Mouse (Mus musculus) megakaryocyte-erythroid progenitor cell, adult 5-6 weeks (primary cell): ENCODE results near the gene Rbm4b. TPM values are rescaled to one million over a fixed set of nuclear protein-coding genes. Genes with fewer than 3 reads are reported as not detected.
"Not testable (repeated sequence)": the region's sequence is repeated elsewhere in the genome, so short reads cannot be mapped to it uniquely, and the experiment has no call there.

Experiments used
- ATAC-seq: replicated peaks from 2 replicates; pipeline ENCODE4 v1.8.0; 2016; ENCODE audit warnings: mild to moderate bottlenecking, inconsistent platforms; ENCODE audit not compliant: severe bottlenecking, poor library complexity, low FRiP score, low TSS enrichment
- total RNA-seq, 2 experiments: library from RNA; stranded (forward) in 1 of 2; stranded (reverse) in 1 of 2; fragments of 200-1000, 215-1000 nt in 1 of 2; fragments of >200 nt in 1 of 2; fragmentation: Nextera tagmentation in 1 of 2; gene quantifications; 2 replicates each; pipeline ENCODE4 v1.2.3; 2014 to 2017

Gene Rbm4b
- total RNA-seq, 2 experiments from 2014 or later = 5.0 to 19.2 TPM

DNA sequence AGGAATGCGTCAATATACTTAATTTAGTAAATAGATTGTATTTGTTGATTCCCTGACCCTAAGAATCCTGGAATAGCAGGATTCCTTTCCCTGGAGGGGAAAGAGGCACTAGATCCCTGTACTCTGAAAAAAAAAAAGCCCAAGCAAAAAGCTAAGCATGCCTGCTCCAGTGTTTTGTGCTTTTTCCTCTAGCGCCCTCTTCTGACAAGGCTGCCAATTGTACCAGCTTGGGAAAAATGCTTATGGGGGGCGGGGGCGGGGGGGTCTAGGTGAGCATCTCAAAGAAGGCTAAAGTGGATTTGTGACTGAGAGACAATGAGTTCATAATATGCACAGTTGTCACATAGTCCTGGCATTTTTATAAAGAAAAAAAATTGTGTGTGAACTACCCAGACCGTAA lies 12.8 kb upstream of the Rbm4b start:
- no peak for ATAC-seq

GRCm38 (mm10) chr19:4744026-4744425 lies 12.3 kb upstream of the Rbm4b start:
- no peak for ATAC-seq

DNA sequence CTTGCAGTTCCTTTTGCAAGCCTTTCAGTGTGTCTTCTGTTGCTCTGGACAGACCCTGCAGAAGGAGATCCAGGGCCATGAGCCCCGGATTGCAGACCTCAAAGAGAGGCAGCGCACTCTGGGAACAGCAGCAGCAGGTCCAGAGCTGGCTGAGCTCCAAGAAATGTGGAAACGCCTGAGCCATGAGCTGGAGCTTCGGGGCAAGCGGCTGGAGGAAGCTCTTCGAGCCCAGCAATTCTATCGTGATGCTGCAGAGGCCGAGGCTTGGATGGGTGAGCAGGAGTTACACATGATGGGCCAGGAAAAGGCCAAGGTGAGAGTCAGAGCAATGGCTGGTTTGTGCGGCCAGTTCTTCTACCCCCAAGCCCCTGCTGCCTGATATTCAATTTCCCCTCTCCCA lies 11.2 kb upstream of the Rbm4b start:
- no peak for ATAC-seq

DNA sequence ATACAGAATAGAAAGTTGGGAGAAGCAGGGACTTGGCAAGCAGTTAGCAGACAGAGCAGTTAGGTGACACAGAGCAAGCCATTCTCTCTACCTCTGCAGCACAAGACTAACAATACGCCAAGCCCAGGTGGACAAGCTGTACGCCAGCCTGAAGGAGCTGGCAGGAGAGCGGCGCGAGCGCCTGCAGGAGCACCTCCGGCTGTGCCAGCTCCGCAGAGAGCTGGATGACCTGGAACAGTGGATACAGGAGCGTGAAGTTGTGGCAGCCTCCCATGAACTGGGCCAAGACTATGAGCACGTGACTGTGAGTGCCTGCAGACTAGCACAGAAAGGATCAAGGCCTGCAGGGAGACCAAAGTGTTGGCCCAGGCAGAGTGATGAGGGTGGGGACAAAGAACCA lies 10.6 kb upstream of the Rbm4b start:
- no peak for ATAC-seq

GRCm38 (mm10) chr19:4746611-4747010 lies 9.7 kb upstream of the Rbm4b start:
- ATAC-seq = no peak

DNA sequence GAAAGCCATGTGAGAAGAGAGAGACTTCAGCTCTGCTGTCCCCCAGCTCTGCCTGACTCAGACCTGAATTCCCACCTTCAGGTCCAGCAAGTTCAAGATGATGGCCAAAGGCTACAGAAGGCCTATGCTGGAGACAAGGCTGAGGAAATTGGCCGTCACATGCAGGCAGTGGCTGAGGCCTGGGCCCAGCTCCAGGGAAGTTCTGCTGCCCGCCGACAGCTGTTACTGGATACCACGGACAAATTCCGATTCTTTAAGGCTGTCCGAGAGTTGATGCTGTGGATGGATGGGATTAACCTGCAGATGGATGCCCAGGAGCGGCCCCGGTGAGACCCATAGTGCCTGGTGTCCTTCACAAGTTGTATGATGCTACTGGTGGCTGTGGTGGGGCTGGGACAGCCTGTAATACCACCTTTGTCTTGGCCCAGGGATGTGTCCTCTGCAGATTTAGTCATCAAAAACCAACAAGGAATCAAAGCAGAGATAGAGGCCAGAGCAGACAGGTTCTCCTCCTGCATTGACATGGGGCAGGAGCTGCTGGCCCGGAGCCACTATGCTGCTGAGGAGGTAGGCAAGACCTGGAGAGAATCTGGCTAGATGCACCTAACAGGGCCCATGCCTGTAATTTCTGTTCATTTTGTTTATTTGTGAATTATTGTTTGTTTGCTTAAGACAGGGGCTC lies 8.5 kb upstream of the Rbm4b start:
- no peak for ATAC-seq

- ATAC-seq = no peak
Measured at GRCm38 (mm10) chr19:4748493-4748892, 7.8 kb upstream of the Rbm4b start.

DNA sequence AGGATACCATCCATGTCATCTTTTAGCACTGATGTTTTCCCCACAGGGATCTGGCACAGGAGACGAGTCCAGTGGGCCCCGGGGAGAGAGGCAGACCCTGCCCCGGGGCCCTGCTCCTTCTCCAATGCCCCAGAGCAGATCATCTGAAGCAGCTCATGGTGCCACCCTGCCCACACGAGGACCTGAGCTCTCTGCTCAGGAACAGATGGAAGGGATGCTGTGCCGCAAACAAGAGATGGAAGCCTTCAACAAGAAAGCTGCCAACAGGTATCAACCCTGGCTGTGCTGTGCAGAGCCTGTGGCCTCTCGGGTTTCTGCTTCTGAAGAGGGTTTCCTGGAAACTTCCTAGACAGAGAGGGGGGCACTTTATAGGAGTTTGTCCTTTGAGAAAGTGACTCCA lies 6.3 kb upstream of the Rbm4b start:
- no peak for ATAC-seq

DNA sequence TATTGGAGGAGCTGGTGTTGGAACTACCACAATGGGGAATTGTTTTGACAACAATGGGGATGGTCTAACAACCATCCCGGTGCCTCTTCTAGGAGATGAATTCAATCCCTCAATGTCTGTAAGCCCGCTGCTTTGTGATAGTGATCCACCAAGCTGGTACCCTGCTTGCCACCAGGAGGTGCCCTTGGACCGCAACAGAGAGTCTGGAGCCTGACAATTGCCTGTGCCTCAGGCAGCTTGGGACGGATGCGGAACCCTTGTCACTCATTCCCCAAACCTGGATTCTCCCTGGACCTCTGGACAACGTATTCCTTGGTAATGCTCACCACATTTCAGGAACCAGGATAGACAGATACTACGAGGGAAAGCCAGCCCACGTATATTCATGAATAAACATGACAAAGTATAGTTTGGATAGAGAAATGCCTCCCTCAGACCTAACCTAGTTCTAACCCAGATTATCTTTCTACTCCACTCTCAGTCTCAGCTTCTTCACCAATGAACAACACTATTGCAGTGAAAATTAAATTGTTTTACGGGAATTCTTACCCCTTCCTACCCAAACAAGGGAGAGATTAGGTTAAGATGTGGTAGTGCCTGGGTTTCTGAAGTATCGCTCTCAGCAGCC lies 618 bp upstream of the Rbm4b start:
- ATAC-seq = peak; percentile 89

- ATAC-seq = no peak
Measured at GRCm38 (mm10) chr19:4756921-4757320, 624 bp downstream of the Rbm4b start.

DNA sequence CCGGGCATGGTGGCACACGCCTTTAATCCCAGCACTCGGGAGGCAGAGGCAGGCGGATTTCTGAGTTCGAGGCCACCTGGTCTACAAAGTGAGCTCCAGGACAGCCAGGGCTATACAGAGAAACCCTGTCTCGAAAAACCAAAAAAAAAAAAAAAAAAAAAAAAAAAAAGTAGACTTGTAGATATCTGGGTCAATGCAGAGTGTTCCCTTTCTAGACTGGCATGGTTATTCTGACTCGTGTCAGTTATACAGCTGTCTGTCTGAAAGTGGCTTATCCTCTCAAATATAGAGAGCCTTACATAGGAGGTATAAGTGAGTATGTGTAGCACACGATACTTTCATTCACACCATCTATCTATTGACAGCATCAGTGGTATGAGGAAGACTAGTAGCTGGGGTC lies 4.2 kb downstream of the Rbm4b start:
- not testable (repeated sequence) for ATAC-seq

GRCm38 (mm10) chr19:4762876-4763275 lies 6.6 kb downstream of the Rbm4b start:
- no peak for ATAC-seq

DNA sequence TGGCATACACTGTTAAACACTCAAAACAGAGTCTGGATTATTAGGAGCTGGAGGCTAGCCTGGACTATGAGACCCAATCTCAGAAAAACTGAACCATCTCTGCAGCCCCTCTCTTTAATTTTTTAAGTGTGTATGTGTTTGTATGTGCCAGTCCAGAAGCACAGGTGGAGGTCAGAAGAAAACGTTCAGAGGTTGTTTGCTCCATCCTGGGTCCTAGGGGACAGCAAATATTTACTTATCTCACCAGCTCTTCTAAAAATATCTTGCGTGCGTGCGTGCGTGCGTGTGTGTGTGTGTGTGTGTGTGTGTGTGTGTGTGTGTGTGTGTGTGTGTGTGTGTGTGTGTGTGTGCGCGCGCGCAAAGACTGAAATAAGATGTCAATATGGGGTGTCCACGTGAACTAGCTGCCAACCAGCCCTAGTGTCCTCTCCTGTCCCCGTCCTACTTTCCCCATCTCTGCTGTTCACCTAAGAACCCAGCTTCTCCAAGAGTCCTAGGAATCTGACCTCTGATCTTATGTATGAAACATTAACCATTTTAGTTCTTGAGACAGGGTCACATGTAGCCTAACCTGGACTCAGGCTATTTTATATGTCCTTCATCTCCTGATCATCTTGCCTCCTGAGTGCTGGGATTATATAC lies 11.3 kb downstream of the Rbm4b start:
- no peak for ATAC-seq

GRCm38 (mm10) chr19:4772785-4773184 lies 16.5 kb downstream of the Rbm4b start:
- ATAC-seq = no peak

DNA sequence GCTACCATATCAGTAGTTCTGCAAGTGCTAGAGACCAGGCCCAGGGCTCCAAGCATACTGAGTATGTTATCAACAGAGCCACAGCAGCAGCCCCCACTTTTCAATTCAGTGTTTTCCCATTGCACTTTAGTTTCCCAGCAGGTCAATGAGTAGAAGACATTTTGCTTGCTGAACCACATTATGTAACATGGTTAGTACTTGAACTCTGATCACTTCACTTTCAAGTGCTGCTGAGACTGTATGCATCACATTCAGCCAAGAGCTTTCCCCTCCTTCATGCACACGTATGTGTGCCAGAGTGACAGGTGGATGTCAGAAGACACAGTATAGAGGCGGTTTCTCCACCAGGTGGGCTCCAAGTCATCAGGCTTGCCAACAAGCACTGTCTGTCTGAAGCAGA lies 26.6 kb downstream of the Rbm4b start:
- no peak for ATAC-seq

GRCm38 (mm10) chr19:4785206-4785605 lies 28.9 kb downstream of the Rbm4b start:
- ATAC-seq = no peak

DNA sequence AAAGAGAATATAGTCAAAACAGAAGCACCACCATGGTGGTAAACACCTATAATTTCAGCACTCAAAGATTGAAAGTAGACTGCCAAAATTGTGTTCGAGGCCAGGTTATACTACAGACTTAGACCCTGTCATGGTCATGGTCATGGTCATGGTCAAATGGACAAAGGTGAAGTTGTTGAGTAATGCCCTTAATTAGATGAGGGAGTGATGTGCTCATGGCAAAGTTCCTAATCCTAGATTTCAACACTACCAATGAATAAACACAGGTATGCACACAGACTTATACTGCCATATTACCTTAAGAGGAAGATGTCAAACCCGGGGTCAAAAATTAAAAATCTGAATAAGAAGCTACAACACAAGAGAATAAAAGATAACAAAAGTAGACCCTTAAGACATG lies 30.0 kb downstream of the Rbm4b start:
- ATAC-seq = no peak

DNA sequence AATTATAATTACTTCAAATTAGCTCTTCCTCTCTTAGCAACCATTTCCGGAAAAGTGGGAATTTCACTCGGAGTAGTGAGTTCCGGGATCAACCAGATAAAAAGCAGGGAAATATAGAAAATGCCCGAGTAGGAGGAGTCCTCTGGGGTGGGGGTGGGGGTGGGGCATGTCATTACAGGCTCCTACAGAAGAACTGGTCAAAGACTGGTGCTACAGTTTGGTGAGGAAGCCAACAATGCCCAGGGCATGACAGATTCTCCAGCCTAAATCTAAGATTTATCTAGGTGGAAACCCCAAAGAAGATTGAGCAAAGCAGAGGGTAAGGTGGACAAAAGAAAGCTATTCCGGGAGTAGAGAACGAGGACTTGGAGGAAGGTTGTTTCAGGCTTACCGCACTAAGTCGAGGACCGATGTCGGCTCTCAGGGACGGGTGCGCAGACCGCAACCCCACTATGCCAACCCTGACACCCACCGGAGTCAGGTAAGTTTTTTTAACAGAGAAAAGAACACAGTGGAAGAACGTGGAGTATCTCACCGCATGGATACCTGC lies 37.1 kb downstream of the Rbm4b start:
- peak; percentile 19 for ATAC-seq

DNA sequence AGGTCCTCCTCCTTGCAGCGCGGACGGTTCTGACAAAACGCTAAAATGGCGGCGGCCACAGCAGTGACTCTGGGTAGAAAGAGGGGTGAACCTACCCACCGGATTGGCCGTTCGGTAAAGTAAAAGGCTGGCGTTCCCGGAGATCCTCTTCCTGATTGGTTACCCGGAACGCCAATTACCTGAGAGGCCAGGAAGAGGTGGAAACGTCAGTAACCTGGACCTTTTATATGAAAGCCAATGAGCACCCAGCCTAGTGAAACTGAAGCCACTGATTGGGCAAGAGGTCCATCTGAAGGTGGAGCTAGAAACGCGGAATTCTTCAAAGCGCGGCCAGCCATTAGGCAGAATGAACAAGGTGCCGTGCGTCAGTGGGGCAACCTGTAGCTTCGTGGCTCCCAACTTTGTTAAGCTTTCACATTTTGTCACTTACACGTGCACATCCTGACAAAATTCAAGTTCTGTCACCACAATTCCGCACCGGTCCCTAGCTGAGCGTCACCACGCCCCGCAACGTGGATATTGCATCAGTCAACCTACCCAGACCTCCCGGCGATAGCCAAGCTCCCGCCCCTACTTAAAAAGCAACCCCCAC lies 37.6 kb downstream of the Rbm4b start, which contains the start of gene Rbm4:
TSS of gene Rbm4 (minus strand) at position 71 of the 592 bp plus-strand sequence.
- peak; percentile 99 for ATAC-seq

GRCm38 (mm10) chr19:4795929-4796328 lies 39.6 kb downstream of the Rbm4b start:
- ATAC-seq = no peak
